Mouse (Mus musculus) T-helper 17 cell (primary cell): ENCODE results near the gene Tenm3.

ENCODE experiments used
- in situ Hi-C, 2 experiments: fragments of 300-600 bp; cut with MboI, MseI; formaldehyde crosslinking; loops; 1 replicate in 1 of 2; 2 replicates in 1 of 2; pipeline ENCODE4 v1.15.1; 2025; ENCODE audit warnings: high pct_unique_total_duplicates in 2 of 2

Tenm3 gene

DNA sequence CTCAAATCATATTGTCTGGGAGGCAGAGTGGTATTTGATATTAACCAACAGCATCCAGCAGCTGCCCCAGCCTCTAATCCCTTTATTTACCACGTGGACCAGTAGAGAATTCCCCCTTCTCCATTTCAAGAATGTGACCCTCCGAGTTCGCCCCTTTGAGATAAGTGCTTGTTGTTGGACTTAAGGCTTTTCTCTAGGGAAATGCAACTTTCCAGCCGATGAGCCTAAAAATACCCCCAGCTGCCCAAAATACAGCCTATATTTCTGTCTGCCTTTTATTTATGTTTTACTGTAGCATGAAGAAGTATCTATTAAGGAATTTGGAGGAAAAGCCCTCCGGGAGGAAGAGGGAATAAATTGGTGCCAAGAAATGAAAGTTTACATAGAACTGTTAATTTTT, 251.9 kb downstream of the Tenm3 start:
- in situ Hi-C loops, result no loop called here

GRCm38 (mm10) chr8:48579732-48580131, 264.0 kb downstream of the Tenm3 start:
- in situ Hi-C loops, result no loop called here

- in situ Hi-C loops, result no loop called here
These were observed 264.6 kb downstream of the Tenm3 start for GRCm38 (mm10) chr8:48579144-48579543.

DNA sequence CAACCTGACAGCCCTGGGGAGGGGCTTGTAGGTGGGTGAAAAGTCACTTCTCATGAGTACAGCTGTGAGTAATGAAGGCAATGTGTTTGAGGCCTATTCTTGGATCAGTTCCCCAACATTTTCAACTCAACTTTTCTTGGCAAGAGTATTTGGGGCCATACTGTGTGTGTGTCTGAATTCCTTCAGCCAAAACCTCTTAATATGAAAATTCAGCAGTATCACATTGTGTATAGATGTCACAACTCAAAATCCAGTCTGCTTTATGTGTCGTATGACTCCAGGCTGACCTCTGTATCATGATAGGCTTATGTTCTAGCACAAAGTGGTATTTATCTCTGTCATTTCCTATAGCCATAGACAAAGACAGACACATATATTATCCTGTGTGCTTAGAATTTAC, 270.8 kb downstream of the Tenm3 start:
- in situ Hi-C loops, result no loop called here

DNA sequence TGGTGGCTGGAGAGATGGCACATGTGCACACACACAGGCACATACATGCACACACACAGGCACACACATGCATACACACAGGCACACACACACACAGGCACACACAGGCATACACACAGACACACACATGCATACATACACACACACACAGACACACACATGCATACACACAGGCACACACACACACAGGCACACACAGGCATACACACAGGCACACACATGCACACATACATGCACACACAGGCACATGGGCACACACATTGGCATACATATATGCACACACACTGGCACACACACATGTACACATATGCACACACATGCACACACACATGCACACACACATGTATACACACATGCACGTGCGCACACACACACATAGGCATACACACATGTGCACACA, 271.4 kb downstream of the Tenm3 start:
- in situ Hi-C loops, result no loop called here

- in situ Hi-C loops, result no loop called here
These were observed 275.1 kb downstream of the Tenm3 start for GRCm38 (mm10) chr8:48568608-48569007.

GRCm38 (mm10) chr8:48567929-48568607, 275.7 kb downstream of the Tenm3 start:
- in situ Hi-C loops, result no loop called here

GRCm38 (mm10) chr8:48560227-48560626, 283.5 kb downstream of the Tenm3 start:
- in situ Hi-C loops, result no loop called here

GRCm38 (mm10) chr8:48555546-48556141, 288.1 kb downstream of the Tenm3 start:
- in situ Hi-C loops, result no loop called here

GRCm38 (mm10) chr8:48554762-48555545, 288.8 kb downstream of the Tenm3 start:
- in situ Hi-C loops, result no loop called here

DNA sequence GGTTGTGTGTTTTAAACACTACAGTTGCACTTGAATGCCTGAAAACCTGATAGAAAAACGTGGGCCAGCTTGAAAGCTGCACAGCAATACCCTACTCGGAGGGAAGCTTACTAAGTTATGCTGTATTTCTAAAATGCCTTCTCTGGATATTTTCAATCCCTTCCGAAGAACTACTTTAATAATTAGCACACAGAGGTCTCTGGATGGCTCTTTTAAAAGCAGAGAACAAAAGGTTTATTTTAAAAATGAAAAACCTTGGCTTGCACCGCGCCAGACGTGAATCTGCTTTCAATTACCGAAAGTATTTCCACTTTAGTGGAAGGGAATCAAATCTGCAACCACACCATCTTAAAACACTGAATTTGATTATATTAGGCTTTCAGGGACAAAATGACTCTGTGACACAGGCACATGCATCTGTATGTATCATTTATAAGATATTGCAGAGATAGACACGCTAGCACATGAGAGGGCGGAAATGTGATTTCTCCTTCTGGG, 289.9 kb downstream of the Tenm3 start:
- in situ Hi-C loops, result no loop called here

- in situ Hi-C loops, result no loop called here
These were observed 291.4 kb downstream of the Tenm3 start for GRCm38 (mm10) chr8:48552306-48552705.

DNA sequence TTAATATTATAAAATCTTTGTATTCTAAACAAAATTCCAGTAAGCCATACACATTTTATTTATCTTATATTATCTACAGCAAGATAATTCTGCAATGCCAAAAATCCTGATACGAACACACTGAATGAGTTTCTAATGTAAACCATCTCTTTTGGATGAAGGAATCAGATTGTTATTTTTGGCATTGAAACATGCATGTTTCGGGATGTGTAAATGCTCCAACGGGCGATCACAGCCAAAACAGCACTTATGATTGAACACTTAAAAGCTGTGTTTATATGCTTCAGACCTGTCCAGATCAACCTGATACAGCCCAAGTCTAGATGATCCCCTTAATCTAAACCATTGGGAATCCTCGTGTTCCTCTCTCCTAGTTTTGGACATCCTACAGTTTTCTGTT, 292.4 kb downstream of the Tenm3 start:
- in situ Hi-C loops, result no loop called here

DNA sequence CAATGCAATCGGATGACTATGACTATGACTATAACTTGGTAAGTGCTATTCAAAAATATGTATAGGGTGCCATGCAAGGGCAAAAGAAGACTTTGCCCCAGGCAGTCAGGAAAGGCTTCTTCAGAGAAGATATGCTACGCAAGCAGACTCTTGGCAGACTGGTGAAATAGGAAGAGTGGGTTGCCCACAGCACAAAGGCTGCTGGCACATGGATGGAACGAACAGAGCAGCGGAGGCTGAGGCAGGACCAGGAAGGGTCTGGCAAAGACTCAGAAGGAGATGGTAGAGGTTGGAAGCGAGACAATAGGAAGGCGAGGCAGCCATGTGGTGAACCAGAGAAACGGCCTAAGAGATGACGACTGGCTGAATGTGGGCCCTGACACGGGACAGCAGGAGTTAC, 294.8 kb downstream of the Tenm3 start:
- in situ Hi-C loops, result no loop called here

- in situ Hi-C loops, result no loop called here
These were observed 298.1 kb downstream of the Tenm3 start for GRCm38 (mm10) chr8:48545631-48546030.

DNA sequence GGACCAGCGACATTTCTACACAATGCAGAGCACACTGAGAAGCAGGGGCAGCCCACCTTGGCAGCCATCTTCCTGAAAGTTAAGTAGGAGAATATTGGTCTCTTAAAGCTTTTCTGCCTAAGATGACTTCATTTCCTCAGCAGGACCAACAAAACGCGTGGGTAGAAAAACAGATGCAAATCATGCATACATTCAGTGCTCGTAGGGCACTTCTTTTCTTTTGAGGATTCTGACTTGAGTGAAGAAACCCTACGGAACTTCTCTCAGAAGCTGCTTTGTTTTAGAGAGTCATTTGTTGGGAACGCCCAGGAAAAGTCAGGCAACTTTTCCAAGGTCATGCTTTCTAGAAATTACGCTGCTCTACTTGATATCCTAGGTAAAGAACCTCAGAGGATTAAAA, 298.9 kb downstream of the Tenm3 start:
- in situ Hi-C loops, result no loop called here

- in situ Hi-C loops, result no loop called here
These were observed 301.6 kb downstream of the Tenm3 start for GRCm38 (mm10) chr8:48542141-48542540.

DNA sequence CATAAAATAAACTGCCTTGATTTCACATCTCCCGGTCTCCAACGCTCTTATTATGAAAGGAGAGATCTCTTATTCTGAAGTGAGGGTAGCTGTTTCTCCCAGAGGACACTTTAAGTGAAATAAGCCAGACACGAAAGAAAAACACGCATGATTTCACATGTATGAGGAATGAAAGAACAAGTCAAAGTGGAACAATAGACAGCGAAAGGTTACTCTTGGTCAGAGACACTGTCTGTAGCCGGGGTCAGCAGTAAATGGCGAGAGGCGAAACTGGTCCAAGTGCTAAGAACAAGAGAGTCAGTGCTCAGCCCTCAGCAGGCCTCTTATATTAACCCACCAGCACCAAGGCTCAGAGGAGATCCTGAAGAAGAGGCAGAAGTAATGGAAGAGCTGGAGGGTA, 302.9 kb downstream of the Tenm3 start:
- in situ Hi-C loops, result no loop called here

DNA sequence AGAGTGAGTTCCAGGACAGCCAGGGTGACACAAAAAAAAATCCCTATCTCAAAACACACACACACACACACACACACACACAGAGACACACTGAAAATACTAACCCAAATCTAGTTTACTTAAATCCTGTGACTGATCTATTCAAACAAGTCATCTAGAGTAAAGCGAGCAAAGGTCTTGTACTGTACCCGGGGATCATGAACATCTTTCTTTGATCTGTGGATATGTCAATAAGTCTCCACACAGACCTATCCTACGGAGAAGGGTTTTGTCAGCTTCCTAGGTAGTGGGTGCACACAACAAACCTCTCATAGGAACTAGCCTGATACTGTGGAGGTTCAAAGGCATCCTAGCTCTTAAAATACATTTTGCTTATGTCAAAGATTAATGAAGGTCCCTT, 307.9 kb downstream of the Tenm3 start:
- in situ Hi-C loops, result loop anchor here in 1 of 2 experiments (10.0 kb wide), 1 partner anchor 311 kb away; no protein-coding TSS in a partner anchor

DNA sequence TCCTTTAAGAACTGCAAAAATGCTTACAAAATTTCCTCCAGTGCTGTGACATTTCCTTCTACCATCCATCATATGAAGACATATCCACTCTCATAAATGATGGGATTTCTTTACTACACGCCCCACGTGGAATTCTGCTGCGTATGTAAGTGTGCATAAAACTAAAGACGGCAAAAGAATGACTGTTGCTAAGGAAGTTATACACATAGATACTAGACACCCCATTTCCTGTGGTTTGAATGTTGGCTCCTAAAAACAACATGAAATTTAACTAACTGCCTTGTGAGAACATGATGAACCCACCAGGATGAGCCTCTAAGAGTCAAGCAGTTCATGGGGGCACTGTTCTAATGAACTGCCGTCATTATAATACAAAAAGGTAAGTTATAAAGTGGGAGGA, 312.0 kb downstream of the Tenm3 start:
- in situ Hi-C loops, result loop anchor here in 1 of 2 experiments (10.0 kb wide), 1 partner anchor 307 kb away; no protein-coding TSS in a partner anchor

DNA sequence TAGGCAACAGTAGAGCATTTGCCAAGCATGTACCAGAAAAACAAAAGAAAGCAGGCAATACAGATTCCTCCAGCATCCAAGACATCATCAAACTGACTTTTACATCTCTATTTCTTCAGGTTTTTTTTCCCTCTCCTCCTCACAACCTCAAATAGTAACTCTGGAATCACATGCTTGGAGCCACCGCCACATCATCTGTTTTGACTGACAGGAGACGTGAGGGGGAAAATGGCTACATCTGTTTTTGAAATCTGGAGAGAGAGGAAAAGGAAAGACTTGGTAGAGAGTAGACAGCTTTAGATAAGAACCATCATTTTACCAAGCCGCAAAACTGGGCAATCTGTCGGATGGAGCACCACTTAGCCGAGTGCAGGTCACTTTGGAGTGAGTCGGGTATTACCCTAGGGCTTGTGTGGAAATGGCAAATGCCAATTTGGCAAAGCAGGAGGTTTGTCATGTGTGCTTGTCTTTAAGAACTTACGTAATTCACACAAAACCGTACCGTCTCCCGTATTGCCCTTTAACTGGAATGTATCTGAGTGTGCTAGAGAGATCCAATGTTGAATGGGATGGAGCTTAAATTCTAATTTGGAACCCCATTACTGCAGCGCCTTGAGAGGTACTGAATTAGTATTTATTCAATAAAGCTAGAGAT, 312.7 kb downstream of the Tenm3 start:
- in situ Hi-C loops, result loop anchor here in 1 of 2 experiments (10.0 kb wide), 1 partner anchor 306 kb away; no protein-coding TSS in a partner anchor

DNA sequence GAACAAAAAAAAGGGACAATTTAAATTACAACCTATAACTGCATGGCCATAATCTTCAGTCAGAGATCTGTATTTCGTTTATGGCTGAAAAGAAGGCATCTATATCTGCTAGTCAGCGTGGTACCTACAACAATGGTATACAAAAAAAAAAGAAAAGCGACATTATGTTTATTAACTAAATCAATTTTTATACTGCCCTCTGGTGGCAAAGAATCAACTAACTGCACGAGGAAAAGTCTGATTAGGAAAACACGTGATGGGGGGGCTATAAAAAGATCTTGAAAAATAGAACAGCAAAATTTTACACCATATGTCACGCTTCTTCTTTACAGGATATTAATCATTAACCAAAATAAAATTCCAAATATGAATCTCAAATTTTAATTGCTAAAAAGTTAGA, 316.3 kb downstream of the Tenm3 start:
- in situ Hi-C loops, result loop anchor here in 1 of 2 experiments (10.0 kb wide), 1 partner anchor 97 kb away; no protein-coding TSS in a partner anchor
